Mouse (Mus musculus) intestine, embryonic 15.5 days (tissue): ENCODE measurements around the gene Gm43518. TPM values are rescaled to one million over a fixed set of nuclear protein-coding genes. Genes with fewer than 3 reads are reported as not detected.

Source experiments
- ATAC-seq: fragments of 200-750 bp; cut with Nextera tagmentation; 2 replicates; pipeline ENCODE4 v1.8.0; 2017; ENCODE audit warnings: moderate TSS enrichment, moderate library complexity
- H3K27ac ChIP-seq: fragments of 300-500 bp; sonication (generic); 2 replicates; pipeline ENCODE4 v1.5.1; 2015; ENCODE audit warnings: mild to moderate bottlenecking, inconsistent platforms
- H3K27me3 ChIP-seq: fragments of 300-500 bp; sonication (generic); replicated peaks from 2 replicates; pipeline ENCODE4 v1.6.1; 2015; ENCODE audit warnings: inconsistent platforms
- H3K36me3 ChIP-seq: fragments of 300-500 bp; sonication (generic); 2 replicates; pipeline ENCODE4 v1.6.1; 2015; ENCODE audit warnings: inconsistent platforms
- H3K4me1 ChIP-seq: fragments of 300-500 bp; sonication (generic); replicated peaks from 2 replicates; pipeline ENCODE4 v1.6.1; 2015; ENCODE audit warnings: inconsistent platforms
- H3K4me2 ChIP-seq: fragments of 300-500 bp; sonication (generic); replicated peaks from 2 replicates; pipeline ENCODE4 v1.6.1; 2015; ENCODE audit warnings: mild to moderate bottlenecking, inconsistent platforms
- H3K4me3 ChIP-seq: fragments of 300-500 bp; sonication (generic); replicated peaks from 2 replicates; pipeline ENCODE4 v1.5.1; 2015; ENCODE audit warnings: inconsistent platforms
- H3K9ac ChIP-seq: fragments of 300-500 bp; sonication (generic); 2 replicates; pipeline ENCODE4 v1.6.1; 2015; ENCODE audit warnings: inconsistent platforms
- H3K9me3 ChIP-seq: fragments of 300-500 bp; sonication (generic); 2 replicates; pipeline ENCODE4 v1.6.1; 2016; ENCODE audit warnings: inconsistent platforms
- WGBS: fragments of 180-500 bp; shearing (Covaris S2); methylation state at CpG from one replicate; pipeline ENCODE4 v1.1.7; 2015; 5-methylcytosine and 5-hydroxymethylcytosine counted together
- polyA plus RNA-seq: library from polyadenylated mRNA; unstranded; fragments of >200 nt; fragmentation: Nextera tagmentation; extraction: Ambion mirVana; gene quantifications from 2 replicates; pipeline ENCODE4 v1.2.1, GENCODE M21; 2015

Gene Gm43518
- polyA plus RNA-seq, 1 experiment from 2014 or later: 1.5 TPM

DNA sequence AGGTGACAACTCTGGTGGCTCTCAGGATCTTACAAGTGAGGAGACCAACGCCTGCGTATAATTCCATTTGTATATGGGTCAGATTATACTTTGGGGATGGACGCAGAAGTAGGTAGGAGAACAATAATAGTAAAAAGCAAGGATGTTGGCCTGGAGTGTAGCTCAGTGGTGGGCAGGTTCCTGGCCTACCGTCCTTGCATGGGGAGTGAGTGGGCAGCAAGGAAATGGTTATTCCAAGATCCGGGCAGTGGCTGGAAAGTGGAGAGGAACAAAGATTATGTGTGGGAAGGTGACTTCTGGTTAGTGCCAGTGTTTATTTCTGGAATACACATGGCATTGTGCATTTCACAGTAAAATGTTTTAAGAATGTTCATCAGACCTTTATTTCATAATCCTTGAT is 8.7 kb downstream of the Gm43518 start:
- H3K27ac ChIP-seq: no peak overlapping the region
- no peaks in the 10 kb centered on the region for H3K36me3 ChIP-seq
- no peaks in the 10 kb centered on the region for H3K27me3 ChIP-seq
- no peaks in the 10 kb centered on the region for H3K9me3 ChIP-seq
- peaks cover 2% of the 10 kb centered on the region; the same call in 1 of the 2 replicates for H3K4me1 ChIP-seq
- no peak overlapping the region for H3K4me3 ChIP-seq
- H3K4me2 ChIP-seq: no peak overlapping the region
- H3K9ac ChIP-seq: no peak overlapping the region
- 87% methylated on average over 5 of the region's 5 CpGs for WGBS
- no peak for ATAC-seq

DNA sequence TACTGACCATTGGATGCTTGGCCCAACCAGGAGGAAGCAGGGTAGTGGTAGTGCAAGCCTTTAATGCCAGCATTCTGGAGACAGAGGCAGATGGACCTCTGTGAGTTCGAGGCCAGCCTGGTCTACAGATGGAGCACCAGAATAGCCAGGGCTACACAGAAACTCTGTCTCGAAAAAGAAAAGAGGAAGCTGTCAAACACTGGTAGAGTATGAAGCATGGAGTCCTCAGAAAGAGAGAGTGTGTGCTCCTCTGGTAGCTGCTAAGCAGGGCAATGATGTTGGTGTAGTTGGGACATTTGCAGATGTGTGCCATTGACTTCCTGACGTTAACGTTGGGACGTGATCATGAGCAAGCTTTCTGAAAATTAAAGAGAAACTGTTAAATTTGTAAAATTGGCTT is 11.3 kb downstream of the Gm43518 start:
- Histone ChIP-seq H3K4me2 (no peak overlapping the region), H3K9me3 (no peaks in the 10 kb centered on the region), H3K36me3 (no peaks in the 10 kb centered on the region), H3K9ac (no peak overlapping the region), H3K4me1 (no peaks in the 10 kb centered on the region), H3K27me3 (no peaks in the 10 kb centered on the region), H3K4me3 (no peak overlapping the region), H3K27ac (no peak overlapping the region)
- WGBS: 83% methylated on average over 5 of the region's 5 CpGs
- ATAC-seq: no peak

DNA sequence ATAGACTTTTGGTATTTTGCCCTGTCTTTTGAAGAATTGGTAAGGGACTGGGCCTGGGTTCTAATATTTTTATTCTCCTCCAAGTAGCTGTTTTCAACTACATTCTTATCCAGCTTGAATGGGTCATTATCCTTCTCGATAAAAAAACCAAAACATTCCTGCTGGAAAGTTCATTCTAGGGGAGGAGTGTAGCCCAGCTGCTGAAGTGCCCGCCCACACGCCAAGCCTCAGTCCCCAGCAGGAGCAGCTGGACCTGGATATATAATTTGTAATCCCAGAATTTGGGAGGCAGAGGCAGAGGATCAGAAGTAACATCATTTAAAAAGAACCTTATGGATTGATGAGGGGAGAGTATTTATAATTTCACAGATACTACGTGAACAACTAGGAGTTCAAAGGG is 19.3 kb downstream of the Gm43518 start:
- no peak for ATAC-seq
- Histone ChIP-seq H3K4me2 (no peak overlapping the region), H3K4me1 (no peaks in the 10 kb centered on the region), H3K27ac (no peak overlapping the region), H3K36me3 (no peaks in the 10 kb centered on the region), H3K4me3 (no peak overlapping the region), H3K9ac (no peak overlapping the region), H3K9me3 (no peaks in the 10 kb centered on the region), H3K27me3 (no peaks in the 10 kb centered on the region)
- WGBS: 63% methylated on average over 4 of the region's 4 CpGs

DNA sequence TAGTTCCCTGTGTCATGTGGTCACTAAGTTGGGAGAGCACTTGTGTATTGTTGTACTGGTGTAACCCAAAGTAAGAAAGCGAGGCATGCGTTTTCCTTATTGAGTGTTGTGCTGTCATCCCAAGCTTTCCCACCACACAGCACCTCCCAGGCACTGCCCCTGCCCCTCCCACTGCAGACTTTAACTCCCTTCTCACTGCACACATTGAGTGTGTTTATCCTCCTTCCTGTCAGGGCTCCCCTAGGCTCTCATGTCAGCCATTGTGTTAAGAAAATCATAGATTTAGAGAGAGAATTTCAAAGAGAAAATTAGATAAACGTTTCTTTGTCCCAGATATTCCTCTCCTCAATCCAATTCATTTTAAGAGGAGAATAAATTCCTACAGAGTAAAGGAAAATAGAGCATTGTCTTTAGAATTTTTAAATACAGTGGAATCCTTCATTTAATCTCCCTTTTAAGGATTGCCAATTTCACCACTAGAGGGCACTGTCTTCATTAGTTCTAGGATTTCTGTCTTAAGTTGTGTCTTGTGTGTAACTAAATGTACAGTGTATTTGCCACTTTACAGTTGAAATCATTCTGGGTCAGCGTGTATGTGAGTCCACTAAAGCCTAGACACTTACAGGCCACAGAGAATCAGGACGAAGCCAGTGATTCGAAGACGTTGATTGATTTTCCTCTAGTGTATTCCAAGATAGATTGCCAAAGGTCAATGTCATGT is 20.0 kb downstream of the Gm43518 start:
- 49% methylated on average over 7 of the region's 7 CpGs for WGBS
- no peaks in the 10 kb centered on the region for H3K27me3 ChIP-seq
- ATAC-seq: no peak

DNA sequence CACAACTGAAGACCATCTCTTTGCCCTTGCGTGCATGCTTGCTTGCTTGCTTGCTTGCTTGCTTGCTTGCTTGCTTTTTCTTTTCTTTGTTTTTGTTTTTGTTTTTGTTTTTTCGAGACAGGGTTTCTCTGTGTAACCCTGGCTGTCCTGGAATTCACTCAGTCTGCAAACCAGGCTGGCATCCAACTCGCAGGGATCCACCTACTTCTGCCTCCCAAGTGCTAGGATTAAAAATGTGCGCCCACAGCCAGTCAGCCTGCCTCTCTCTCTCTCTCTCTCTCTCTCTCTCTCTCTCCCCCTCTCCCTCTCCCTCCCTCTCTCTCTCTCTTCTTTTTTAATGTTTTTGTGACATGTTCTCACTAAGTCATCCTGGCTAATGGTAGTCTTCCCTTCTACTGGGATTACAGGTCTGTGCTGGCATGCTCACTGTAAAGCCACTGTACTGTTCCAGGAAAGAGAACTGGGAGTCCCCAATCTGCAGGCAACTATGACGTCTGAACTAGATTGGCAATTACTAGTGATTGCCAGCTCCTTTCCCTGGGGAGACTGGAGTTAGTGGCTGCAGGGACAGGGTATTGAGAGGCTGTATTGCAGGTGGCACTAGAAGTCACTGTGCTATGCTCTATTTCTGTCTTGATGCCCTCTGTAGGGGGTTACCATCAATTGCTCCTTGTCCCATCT is 25.3 kb downstream of the Gm43518 start:
- 66% methylated on average over 5 of the region's 5 CpGs for WGBS
- no peak for ATAC-seq
- Histone ChIP-seq H3K4me2 (no peak overlapping the region), H3K27ac (no peak overlapping the region), H3K27me3 (no peaks in the 10 kb centered on the region), H3K4me3 (no peak overlapping the region), H3K36me3 (no peaks in the 10 kb centered on the region), H3K9ac (no peak overlapping the region), H3K9me3 (no peaks in the 10 kb centered on the region), H3K4me1 (no peaks in the 10 kb centered on the region)

More for the DNA sequence above, 20.0 kb downstream of the Gm43518 start:
- Histone ChIP-seq H3K9me3 (no peaks in the 10 kb centered on the region), H3K4me3 (no peak overlapping the region), H3K4me2 (no peak overlapping the region), H3K9ac (no peak overlapping the region), H3K36me3 (no peaks in the 10 kb centered on the region), H3K27ac (no peak overlapping the region), H3K4me1 (no peaks in the 10 kb centered on the region)

DNA sequence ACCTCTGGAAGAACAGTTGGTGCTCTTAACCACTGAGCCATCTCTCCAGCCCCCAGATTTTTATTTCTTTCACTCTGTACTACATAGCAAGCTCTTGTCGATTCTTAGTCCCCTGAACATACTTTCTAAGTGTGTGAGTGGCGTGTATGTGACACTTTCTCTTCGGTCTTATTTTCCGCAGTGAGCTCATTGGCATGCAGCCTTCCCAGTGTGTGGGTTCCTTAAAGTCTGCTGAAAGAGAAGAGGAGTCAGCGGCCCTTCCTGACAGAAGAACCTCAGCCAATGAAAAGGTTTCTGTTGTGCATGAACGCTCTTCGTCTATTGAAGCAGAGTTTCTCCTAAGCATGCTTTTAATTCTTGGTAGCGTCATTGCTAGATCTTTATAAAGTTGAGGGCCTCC is 30.0 kb downstream of the Gm43518 start:
- ATAC-seq: no peak
- Histone ChIP-seq H3K27me3 (no peaks in the 10 kb centered on the region), H3K9me3 (no peaks in the 10 kb centered on the region), H3K27ac (no peak overlapping the region), H3K4me2 (no peak overlapping the region), H3K4me1 (no peaks in the 10 kb centered on the region), H3K9ac (no peak overlapping the region), H3K4me3 (no peak overlapping the region), H3K36me3 (no peaks in the 10 kb centered on the region)
- 95% methylated on average over 8 of the region's 8 CpGs for WGBS

DNA sequence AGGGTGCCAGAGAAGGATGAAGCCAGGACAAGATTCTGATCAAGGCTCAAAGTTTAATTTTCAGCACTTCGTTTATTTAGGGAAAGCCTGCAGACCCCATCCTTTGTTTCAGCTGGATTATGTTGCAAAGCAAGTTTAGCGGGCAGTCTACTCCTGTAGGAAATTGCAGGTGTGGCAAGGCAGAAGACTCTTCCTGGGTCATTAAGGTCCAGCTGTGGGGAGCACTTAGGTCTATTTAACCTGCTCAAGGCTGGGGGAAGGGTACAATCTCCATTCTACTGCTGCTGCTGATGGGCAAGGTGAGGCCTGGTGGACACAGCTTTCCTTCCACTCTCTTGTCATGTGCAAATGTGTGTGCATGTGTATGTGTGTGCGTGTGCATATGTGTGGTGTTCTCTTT is 31.8 kb downstream of the Gm43518 start:
- no peaks in the 10 kb centered on the region for H3K27me3 ChIP-seq
- H3K27ac ChIP-seq: no peak overlapping the region
- H3K9ac ChIP-seq: no peak overlapping the region
- peak; percentile 66; the same call in 1 of the 2 replicates for ATAC-seq
- no peak overlapping the region for H3K4me2 ChIP-seq
- no peaks in the 10 kb centered on the region for H3K9me3 ChIP-seq
- H3K36me3 ChIP-seq: no peaks in the 10 kb centered on the region
- H3K4me3 ChIP-seq: no peak overlapping the region
- no peaks in the 10 kb centered on the region for H3K4me1 ChIP-seq
- 60% methylated on average over 3 of the region's 3 CpGs for WGBS

DNA sequence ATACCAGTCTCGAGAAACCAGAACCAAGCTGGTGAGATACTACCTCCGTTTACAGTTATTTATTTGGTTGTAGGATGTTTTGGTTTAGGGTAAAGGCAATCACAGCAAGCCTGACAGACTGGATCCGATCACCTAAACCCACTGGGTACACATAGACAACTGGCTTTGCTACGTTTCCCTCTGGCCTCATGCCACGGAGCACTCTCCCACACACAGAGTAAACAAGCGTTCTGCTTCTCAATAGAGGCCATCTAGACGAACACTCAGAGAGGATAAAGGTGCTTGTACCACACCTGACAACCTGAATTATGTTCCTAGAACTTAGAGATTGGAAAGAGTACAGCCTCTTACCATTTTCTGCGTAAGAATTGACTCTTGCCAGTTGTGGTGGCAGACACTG is 32.9 kb downstream of the Gm43518 start:
- Histone ChIP-seq H3K9me3 (no peaks in the 10 kb centered on the region), H3K4me1 (no peaks in the 10 kb centered on the region), H3K27me3 (no peaks in the 10 kb centered on the region), H3K4me2 (no peak overlapping the region), H3K36me3 (no peaks in the 10 kb centered on the region), H3K9ac (no peak overlapping the region), H3K4me3 (no peak overlapping the region), H3K27ac (no peak overlapping the region)
- ATAC-seq: no peak
- 52% methylated on average over 8 of the region's 8 CpGs for WGBS

DNA sequence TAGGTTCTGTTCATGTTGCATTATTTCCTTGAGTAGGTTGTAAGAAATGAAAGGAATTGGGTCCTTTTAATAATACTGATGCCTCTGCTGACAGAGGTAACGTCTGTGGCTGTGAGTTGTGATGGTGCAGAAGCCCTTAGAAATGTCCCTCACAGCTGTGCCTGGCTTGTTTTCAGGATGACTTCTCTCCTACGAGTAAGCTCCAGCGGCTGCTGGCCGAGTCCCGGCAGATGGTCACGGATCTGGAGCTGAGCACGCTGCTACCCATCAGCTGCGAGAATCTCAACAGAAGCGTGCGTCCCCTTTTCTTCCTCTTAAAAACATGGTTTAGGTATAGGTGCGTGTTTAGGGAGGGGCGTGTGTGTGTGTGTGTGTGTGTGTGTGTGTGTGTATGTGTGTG is 33.8 kb downstream of the Gm43518 start:
- no peak for ATAC-seq
- H3K9me3 ChIP-seq: no peaks in the 10 kb centered on the region
- no peaks in the 10 kb centered on the region for H3K36me3 ChIP-seq
- no peak overlapping the region for H3K4me3 ChIP-seq
- no peaks in the 10 kb centered on the region for H3K27me3 ChIP-seq
- H3K4me2 ChIP-seq: no peak overlapping the region
- H3K4me1 ChIP-seq: no peaks in the 10 kb centered on the region
- no peak overlapping the region for H3K27ac ChIP-seq
- WGBS: 79% methylated on average over 12 of the region's 12 CpGs
- no peak overlapping the region for H3K9ac ChIP-seq

DNA sequence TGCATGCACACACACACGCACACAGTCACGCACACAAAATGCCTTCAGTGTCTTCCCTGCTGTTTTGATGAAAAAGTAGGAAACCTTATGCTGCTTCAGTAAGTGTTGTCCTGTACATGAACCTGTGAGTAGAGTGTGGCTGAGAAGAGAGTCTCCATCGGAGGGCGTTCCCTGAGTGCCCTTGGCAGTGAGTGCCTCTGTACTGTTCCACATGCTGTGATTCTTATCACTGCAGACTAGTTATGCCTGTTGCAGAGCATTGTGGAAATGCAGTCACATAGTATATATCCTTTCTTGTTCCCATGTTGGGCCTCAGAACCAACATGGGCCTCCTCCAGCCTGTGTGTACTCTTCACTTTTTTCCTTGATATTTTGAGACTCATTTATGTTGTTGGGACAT is 37.0 kb downstream of the Gm43518 start:
- no peak overlapping the region for H3K4me3 ChIP-seq

DNA sequence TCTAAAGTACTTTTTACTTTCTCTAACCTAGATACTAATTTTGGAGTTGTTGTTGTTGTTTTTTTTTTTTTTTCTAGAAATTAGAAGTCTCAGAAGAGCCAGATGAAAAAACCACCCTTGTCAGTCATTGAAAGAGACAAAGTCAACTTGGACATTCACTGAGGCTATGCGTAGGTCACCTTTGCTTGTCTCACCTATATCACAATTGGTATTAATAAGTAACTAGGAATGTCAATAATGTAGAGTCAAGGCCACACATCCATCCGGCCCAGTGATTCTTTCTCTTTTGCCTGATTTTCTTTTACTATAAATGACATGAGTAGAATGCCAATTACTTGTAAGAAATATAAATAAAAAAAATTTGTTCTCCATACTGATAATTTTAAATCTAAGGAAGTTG is 39.5 kb downstream of the Gm43518 start:
- Histone ChIP-seq H3K27me3 (no peaks in the 10 kb centered on the region; the same call in 1 of the 2 replicates), H3K4me1 (no peaks in the 10 kb centered on the region), H3K27ac (no peak overlapping the region), H3K9me3 (no peaks in the 10 kb centered on the region), H3K4me3 (no peak overlapping the region), H3K9ac (no peak overlapping the region), H3K36me3 (no peaks in the 10 kb centered on the region), H3K4me2 (no peak overlapping the region)
- WGBS: 70% methylated on average over 2 of the region's 2 CpGs
- peak; percentile 63 for ATAC-seq

More for the DNA sequence above, 37.0 kb downstream of the Gm43518 start:
- no peaks in the 10 kb centered on the region for H3K4me1 ChIP-seq
- no peak overlapping the region for H3K4me2 ChIP-seq
- H3K27me3 ChIP-seq: no peaks in the 10 kb centered on the region
- no peaks in the 10 kb centered on the region for H3K9me3 ChIP-seq
- no peaks in the 10 kb centered on the region for H3K36me3 ChIP-seq
- peak; percentile 56; the same call in 1 of the 2 replicates for ATAC-seq
- H3K9ac ChIP-seq: no peak overlapping the region
- 93% methylated on average over 4 of the region's 4 CpGs for WGBS
- H3K27ac ChIP-seq: no peak overlapping the region

DNA sequence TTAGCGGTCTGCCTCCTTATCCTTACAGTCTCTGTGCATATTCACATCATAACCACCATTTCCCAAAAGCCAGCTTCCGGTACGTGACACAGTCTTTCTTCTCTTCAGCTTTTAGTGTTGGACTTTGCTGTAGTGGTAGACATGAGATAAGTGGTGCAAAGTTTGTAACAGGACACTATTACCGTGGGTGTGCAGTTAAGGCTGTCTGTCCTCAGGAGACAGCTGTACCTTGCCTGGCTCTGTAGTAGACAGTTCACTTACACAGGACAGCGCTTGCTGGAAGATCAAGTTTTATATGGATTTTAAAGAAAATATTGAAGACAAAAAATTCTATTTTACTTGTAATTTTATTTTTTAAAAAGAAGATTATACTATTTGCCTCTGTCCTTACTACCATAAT is 41.2 kb downstream of the Gm43518 start:
- WGBS: 60% methylated on average over 5 of the region's 5 CpGs
- Histone ChIP-seq H3K36me3 (no peaks in the 10 kb centered on the region), H3K27ac (no peak overlapping the region), H3K4me2 (no peak overlapping the region), H3K9me3 (no peaks in the 10 kb centered on the region), H3K27me3 (peaks cover 3% of the 10 kb centered on the region), H3K4me3 (no peak overlapping the region), H3K4me1 (0 out of 2 replicates have a peak, but pooled peaks cover 3% of the 10 kb centered on the region), H3K9ac (no peak overlapping the region)
- ATAC-seq: peak; percentile 52

DNA sequence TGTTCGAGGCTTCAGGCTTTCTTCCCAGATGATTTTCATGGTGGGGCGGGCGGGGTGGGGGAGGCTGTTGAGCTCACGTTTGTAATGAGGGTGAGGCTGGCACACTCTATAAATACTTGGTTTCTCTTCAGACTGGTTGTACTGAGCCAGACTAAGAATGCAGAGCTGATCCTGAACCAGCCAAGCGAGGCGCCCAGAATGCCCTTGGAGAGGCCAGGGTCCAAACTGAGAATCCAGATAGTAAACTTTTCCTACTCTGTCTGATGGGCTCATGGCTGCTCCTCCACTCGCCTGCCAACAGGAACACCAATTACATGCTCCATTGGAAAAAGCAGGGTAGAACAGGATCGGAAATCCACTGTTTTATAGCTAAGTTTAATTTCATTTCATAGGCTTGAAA is 42.0 kb downstream of the Gm43518 start:
- H3K4me1 ChIP-seq: 0 out of 2 replicates have a peak, but pooled peaks cover 3% of the 10 kb centered on the region
- ATAC-seq: peak; percentile 13; the same call in 1 of the 2 replicates
- no peaks in the 10 kb centered on the region for H3K36me3 ChIP-seq
- H3K27ac ChIP-seq: peak overlapping the region; percentile 36; the same call in 1 of the 2 replicates
- H3K4me2 ChIP-seq: no peak overlapping the region
- no peak overlapping the region for H3K4me3 ChIP-seq
- H3K9ac ChIP-seq: no peak overlapping the region
- peaks cover 3% of the 10 kb centered on the region for H3K27me3 ChIP-seq
- WGBS: 65% methylated on average over 8 of the region's 8 CpGs
- no peaks in the 10 kb centered on the region for H3K9me3 ChIP-seq
